Mouse (Mus musculus) skeletal muscle tissue, adult 2 months (tissue): ENCODE data around the gene Ipmk.
"Not testable (repeated sequence)": the region's sequence is repeated elsewhere in the genome, so short reads cannot be mapped to it uniquely, and the experiment has no call there.

ENCODE experiments used
- DNase-seq: peaks from one replicate; pipeline ENCODE4 v3.0.0-alpha.2; 2012; ENCODE audit warnings: low read depth, low spot score

The Ipmk gene

DNA sequence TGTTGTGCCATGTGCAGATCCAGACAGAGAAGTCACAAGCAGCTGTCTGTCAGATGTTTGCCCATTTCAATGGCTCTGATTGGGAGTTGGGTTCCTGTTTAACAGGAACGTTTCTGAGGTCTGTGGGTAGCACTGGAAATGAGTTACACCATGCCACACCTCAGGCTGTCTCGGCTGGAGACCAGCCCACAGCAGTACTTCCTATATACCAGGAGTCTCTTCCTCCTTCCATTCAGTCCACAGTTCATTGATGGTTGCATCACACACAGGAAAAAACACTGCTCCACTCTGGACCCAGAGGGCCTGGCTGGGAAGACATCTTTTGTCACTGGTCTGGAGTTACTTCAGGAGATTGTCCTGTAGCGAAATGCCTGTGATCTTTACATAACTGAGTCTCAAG is 21.9 kb downstream of the Ipmk start:
- DNase-seq: no peak

DNA sequence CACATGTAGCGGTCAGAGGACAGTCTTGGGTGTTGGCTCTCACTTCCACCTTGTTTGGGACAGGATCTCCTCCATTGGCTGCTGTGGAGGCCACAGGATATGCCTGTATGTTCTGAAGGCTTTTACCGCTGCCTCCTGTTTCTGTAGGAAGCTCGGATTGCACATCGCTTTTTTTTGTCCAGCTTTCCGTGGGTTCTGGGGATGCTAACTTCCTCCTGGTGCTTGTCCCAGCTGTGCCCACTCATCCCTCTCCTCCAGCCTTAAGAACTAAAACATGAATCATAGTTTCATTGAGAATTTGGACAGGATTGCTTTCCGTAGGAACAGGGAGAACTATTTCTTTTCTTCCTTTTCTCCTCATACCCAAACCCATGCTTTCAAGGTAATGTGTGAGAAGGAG is 24.3 kb downstream of the Ipmk start:
- DNase-seq: no peak

DNA sequence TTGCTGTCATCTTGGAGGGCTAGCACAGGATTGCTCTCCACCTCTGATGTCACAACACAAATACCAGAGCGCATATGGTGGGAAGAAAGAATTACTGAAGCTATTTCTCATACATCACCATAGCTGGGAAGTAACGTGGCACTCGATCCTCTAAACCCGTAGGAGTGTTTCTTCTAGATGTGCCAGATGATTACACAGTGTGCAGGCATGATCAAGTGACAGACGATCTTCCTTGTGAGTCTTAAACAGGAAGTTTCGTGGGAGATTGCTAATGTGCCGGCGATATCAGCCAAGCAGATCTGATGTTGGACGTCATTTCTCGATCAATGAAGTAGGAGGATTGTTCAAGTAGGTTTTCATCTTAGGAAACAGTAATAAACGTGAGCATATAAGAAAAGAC is 26.1 kb downstream of the Ipmk start:
- DNase-seq: no peak

- no peak for DNase-seq
Measured at GRCm38 (mm10) chr10:71376014-71376413, 28.5 kb downstream of the Ipmk start.

DNA sequence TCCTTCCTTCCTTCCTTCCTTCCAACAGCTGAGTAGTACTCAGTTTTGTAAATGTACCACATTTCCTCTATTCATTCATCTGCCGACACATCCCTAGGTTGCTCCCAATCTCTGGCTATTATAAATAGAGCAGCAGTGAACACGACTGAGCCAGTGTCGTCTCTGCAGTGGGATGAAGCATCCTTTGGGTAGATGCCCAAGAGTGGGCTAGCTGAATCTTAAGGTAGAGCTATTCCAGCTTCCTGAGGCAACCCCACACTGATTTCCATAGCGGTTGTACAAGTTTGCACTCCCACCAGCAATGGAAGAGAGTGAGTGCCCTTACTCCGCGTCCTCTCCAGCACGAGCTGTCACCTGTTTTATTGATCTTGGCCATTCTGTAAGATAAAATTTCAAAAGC is 32.8 kb downstream of the Ipmk start:
- DNase-seq: no peak

DNA sequence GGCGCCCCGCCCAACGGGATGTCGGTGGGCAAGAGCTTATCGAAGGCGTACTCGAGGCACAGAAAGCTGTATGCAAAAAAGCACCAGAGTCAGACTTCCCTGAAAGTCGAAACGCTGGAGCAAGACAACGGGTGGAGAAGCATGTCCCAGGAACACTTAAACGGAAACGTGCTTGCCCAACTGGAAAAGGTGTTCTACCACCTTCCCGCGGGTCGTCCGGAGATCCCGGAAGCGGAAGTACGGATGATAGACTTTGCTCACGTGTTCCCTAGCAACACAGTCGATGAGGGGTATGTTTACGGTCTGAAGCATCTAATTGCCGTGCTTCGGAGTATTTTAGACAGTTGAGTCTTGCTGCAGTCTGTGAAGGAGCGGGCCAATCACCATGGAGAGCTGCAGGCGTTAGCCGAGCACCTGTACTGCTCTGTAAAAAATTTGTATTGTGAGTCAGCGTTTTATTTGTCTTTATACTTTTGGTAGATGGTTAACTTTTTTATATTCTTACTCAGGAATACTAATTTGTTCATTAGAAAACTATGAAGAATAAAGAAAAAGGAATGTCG is 34.0 kb downstream of the Ipmk start:
- DNase-seq: no peak

DNA sequence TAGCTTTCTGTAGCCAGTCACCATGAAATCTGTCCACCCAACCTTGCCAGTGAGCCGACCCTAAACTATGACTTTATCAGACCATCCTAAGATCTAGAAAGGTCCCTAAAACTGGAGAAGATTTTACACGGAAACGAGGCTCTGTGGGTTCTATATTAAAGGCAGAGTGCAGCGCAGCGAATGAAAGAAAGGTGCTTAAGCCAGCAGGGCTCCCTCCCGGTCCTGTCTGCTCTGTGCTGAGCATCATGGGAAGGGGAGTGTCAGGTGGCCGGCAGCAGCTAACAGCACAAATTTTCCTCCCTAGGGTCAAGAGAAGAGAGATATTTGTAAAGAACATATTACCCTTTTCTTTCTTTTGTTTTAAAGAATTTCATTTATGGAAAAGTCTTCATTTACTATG is 34.5 kb downstream of the Ipmk start:
- DNase-seq: no peak

DNA sequence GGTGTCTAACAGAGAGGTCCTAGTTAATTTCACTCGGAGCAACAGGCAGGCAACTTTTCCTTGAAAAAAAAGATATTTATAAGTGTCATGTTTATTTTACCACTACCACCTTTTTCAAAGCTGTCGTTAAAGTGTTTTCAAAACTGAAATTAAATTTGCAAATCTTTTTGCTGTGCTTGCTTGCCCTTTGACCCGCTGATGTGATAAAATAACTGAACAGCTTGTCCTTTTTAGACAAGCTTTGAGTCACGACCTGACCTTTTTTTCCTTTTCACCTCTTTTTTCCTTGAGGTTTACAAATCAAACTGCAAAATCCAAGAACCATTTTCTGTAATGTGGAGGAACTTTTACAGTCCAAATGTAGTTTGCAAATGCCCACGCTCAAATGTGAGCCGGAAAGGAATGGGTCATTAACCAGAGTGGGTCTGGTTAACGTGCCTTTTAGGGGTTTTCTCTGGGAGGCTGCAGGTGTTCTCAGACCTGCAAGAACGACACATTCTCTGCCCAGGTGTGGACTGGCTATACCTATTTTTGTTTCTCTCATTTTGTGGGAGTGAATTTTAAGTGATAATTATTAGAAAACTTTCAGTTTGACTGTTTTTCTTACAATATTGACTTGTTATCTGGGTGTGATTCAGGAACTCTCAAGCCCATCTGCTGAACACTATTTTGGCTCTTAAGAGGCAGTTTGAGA is 35.4 kb downstream of the Ipmk start:
- DNase-seq: no peak

GRCm38 (mm10) chr10:71383552-71383924 is 36.0 kb downstream of the Ipmk start:
- DNase-seq: not testable (repeated sequence)

DNA sequence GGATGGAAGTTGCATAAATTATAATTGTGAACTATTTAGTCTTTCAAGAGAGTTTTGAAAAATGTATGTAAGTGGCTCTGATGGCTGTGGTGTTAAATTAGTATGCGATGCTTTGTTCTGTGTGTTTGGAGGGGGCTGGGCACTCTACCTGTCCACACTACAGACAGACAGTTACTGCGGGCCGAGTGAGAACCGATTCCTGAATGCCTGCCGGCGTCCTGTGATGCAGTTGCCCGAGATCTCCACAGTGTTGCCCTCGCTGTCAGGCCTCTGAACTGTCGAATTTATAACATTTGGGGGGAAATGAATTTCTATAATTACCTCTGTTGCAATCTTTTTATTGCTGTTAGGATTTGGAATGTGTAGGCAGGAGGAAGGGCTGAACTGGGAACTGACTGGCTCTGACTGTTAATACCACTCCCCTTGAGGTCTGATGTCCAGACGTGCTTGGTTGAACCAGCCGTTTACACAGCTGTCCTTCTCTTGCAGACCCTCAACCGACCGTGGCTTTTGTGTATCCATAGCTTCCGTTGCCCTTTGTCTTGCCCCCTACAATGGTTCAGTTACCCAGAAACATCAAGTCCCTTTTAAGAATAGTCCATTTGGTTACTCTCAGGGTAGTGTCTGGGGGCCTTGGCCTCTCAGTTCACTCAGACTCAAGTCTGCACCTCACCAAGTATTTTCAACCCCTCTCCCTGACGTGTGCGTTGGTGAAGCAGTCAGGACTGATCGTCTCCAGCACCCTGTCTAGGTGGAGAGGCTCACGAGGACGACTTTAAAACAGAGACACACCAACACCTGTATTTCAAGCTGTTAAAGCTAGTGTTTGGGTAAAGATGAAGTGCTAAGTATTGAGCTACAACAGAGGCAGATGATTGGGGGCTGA is 36.8 kb downstream of the Ipmk start:
- no peak for DNase-seq

DNA sequence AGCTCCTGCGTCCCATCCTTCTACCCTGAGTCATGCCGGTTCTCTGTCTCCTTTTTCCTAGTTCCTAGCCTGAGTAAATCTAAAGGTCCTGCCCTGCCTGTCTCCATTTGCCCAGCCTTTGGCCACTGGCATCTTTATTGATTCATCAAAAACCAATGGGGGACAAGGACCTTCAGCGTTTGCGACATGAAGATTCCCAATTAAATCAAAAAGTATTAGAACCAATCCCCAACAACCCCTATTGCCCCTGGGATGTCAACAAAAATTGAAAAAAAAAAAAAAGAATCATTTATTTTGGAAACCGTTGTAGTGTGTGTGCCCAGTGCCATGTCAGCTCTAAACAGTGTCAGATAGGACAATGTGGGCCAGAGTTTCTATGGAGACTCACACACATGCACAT is 41.7 kb downstream of the Ipmk start:
- no peak for DNase-seq

GRCm38 (mm10) chr10:71398383-71399145 is 51.0 kb downstream of the Ipmk start:
- no peak for DNase-seq

GRCm38 (mm10) chr10:71399399-71399798 is 51.8 kb downstream of the Ipmk start:
- no peak for DNase-seq

- no peak for DNase-seq
Measured at GRCm38 (mm10) chr10:71399987-71400386, 52.4 kb downstream of the Ipmk start.

DNA sequence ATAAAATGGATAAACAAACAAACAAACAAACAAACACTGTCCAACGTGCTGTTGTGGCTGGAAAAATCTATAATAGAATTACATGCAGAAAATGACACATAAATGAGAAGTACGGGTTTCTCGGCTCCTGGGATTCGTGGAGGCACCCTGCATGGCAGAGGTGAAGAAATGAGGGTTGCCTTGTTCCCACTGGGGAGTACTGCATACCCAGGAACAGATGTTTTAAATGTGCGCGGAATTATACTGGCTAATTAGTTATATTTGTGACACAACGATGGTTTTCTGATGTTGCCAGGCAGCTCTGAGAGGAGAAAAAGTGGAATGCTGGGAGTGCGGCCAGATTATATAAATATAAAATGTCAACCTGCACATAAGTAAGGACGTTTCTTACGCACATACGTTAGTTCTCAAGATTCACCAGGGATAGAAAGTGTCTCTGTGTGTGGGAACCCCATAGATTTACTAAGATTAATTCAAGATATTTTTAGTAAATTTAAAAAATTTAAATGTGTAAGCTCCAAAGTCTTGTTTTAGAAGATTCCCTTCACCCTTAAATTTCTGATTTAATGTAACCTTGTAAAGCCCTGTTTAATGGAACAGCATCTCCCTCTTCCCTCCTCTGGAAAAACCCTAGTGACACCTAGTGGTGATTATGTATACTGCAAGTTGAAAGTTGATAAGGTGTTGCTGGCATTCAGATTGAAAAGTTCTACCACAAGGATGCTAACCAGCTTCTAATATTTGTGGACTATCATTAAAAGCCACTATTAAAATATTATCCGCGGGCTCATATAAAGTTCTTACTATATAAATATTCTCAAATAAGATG is 53.5 kb downstream of the Ipmk start:
- peak; percentile 25 for DNase-seq

DNA sequence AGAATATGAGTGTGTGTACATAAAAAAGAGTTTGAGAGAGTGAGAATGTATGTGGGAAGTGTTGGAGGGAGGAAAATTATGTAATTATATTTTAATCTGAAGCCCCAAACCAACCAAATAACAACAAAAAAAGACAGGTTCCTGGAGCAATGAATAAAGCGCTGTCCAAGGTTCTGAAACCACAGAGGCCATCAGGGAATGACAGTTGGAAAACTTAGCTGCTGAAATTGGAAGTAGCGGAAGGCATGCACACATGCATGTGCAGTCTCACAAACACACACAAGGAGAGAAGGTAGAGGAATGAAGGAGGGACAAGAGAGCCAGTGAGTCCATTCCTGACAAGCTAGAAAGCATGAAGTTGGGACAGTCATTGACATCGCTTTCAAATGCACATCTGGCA is 56.1 kb downstream of the Ipmk start:
- no peak for DNase-seq

- no peak for DNase-seq
Measured at GRCm38 (mm10) chr10:71405523-71406217, 58.1 kb downstream of the Ipmk start.

GRCm38 (mm10) chr10:71409948-71410347 is 62.4 kb downstream of the Ipmk start:
- no peak for DNase-seq

GRCm38 (mm10) chr10:71413401-71413800 is 65.8 kb downstream of the Ipmk start:
- DNase-seq: no peak

DNA sequence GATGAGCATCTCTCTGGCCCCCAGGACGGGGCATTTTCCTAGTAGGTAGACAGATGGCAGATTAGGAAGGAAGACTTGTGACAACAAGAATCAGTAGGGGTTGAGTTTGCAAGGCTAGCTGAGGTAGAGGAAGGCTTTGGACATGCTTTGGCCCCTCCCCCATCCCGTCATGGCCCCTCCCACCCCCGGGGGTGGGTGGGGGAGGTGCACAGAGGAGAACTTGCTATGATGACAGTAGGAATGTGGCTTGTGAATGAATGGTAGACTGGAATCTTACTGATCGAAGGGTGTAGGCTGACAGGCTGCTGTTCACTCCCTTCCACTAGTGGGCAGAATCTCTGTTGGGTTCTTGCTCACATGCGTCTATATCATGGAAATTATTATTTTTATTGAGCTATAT is 74.0 kb downstream of the Ipmk start:
- DNase-seq: no peak
